Mouse (Mus musculus): ENCODE results near the gene Zfand3. TPM values are rescaled to one million over a fixed set of nuclear protein-coding genes. Genes with fewer than 3 reads are reported as not detected.

Zfand3 gene
- total RNA-seq, 2 experiments from 2014 or later = 114 to 122 TPM

DNA sequence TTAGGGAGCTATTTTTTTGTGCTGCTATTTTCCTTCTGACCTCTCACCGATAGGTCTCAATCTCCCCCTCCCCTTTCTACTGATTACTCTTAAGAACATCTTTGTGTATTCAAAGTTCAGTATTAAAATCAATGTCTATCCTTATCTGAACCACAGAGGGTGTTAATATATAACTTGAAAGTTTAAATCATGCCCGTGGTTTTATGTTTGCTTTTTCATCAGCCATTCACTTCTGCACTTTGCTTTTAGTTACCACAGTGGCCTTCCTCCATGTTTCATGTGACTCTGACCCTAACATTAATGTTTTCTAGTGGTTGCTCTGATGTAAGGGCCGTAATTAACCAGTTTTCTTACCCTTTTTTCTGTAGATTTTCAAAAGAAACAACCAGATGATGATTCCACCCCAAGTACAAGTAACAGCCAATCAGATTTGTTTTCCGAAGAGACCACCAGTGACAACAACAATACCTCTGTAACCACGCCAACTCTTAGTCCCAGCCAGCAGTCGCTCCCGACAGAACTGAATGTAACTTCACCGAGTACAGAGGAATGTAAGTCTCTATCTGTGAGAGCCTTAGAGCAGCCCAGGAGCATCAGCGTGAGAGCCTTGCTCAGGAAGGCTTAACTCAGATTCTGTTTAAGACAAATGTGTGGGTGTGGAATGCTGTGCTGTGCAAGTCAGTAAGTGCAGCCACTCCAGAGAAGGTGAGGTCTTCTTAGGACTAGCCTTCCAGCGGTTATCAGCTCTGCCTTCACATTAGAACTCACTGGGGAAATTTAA, 130.6 kb downstream of the Zfand3 start:
- peak in 1 of 2 experiments; percentile 57 for DNase-seq (ENCODE audit: low spot score in 2 of 2)

DNA sequence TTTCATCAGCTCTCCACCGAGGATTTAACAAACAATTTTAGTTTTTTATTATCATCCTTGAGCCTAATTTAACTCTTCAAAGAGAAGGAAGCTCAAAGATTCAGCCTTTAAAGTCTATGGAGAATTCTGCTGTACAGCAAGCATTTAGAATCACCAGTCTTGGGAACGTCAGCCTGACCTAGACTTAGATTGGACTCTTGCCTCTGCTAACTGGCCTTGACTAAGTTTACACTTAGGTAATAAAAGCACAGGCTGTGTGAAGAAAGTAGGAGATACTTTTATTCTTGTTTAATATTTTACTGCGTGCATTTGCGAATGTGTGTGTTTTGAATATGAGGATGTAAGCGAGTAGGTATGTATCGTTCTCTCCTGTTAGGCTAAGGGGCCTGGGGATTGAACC, 131.4 kb downstream of the Zfand3 start:
- DNase-seq (ENCODE audit: low spot score in 2 of 2) = no peak
- intact Hi-C loops (cut with DNase I) = no loop called here

More for the DNA sequence above, 130.6 kb downstream of the Zfand3 start:
- intact Hi-C loops (cut with DNase I) = no loop called here

GRCm38 (mm10) chr17:30136684-30137083, 132.2 kb downstream of the Zfand3 start:
- no peak for DNase-seq (ENCODE audit: low spot score in 2 of 2)
- intact Hi-C loops (cut with DNase I) = no loop called here

DNA sequence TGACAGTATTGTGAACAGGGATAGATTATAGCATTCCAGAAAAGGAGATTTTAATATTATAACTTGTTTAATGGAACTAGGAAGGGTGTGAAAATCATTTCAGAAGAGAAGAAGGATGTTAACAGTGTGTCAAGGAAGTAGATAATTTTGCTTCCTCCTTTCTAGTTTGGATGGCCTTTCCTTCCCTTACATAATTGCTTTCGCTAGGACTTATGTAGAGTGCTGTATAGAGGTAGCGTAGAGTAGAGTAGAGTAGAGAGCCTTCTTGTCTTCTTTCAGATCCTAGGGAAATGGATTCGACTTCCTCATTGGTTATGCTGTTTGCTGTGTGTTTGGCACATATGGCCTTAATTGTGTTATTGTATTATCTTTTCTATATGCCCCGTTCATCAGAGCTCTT, 132.6 kb downstream of the Zfand3 start:
- intact Hi-C loops (cut with DNase I) = no loop called here
- no peak for DNase-seq (ENCODE audit: low spot score in 2 of 2)

DNA sequence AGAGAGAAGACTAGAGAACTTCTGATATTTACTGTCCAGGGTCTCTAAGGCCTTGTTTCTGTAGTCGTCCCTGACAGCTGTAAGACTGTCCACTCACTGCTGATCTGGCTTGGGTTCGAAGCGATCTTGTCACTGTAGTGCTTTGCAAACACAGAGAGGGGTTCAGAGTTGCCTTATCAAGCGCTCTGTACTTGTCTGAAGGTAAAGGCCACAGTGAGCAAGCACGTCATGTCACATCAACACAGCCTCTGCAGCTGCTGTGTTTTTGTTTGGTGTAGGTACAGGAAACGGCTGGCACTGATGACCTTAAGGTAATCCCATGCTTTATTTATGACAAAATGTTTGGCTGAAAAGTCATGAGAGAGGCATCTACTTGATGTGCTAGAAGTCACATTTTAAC, 139.6 kb downstream of the Zfand3 start:
- intact Hi-C loops (cut with DNase I) = no loop called here

DNA sequence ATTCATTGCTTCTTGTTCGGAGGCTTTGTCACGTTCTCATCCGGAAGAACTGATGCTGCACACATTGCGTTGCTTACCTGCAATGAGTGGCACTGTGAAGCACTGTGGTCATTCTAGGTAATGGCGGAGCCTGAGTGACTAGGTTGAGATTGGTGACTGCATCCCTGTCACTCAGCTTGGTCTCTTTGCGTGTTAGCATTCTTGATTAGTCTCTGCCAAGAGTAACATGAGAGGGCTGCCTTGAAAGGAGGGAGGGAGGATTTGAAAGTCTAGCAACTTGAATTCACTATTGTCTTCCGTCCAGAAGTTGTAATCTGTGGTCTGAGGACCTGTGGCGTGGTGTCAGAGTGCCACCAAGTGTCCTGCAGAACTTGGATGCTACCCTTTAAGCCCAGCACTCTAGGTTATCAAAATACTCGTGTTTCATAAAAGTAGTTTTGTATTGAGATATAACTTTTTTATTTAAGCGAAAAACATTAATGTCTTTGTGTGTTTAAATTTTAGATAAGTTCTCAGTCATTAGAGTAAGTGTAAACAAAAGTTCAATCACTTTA, 141.1 kb downstream of the Zfand3 start:
- intact Hi-C loops (cut with DNase I) = no loop called here

More for the DNA sequence above, 139.6 kb downstream of the Zfand3 start:
- no peak for DNase-seq (ENCODE audit: low spot score in 2 of 2)

GRCm38 (mm10) chr17:30146555-30146954, 142.0 kb downstream of the Zfand3 start:
- intact Hi-C loops (cut with DNase I) = no loop called here
- DNase-seq (ENCODE audit: low spot score in 2 of 2) = no peak

More for the DNA sequence above, 141.1 kb downstream of the Zfand3 start:
- DNase-seq (ENCODE audit: low spot score in 2 of 2) = no peak

GRCm38 (mm10) chr17:30147897-30148296, 143.4 kb downstream of the Zfand3 start:
- intact Hi-C loops (cut with DNase I) = no loop called here
- no peak for DNase-seq (ENCODE audit: low spot score in 2 of 2)

- intact Hi-C loops (cut with DNase I) = no loop called here
- DNase-seq (ENCODE audit: low spot score in 2 of 2) = no peak
These were observed 143.8 kb downstream of the Zfand3 start for GRCm38 (mm10) chr17:30148320-30148719.

DNA sequence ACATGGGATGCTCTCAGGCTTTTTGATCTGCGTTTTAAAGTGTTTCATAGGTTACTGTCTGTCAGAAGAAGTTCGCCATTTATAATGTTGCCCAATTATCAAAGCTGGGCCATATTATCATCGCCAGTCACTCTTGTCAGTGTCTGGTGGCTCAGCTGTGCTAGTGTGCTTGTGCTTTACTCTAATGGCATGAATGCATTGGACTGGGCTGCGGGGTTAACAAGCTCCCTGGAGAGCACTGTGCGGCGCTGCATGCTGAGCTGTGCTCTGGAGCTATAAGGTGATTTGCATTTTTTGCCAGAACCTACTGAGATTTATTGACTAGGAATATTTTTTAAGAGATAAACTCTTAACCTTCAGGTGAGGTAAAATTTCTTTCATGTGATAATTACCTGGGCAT, 145.4 kb downstream of the Zfand3 start:
- no peak for DNase-seq (ENCODE audit: low spot score in 2 of 2)
- intact Hi-C loops (cut with DNase I) = no loop called here

GRCm38 (mm10) chr17:30154144-30154543, 149.6 kb downstream of the Zfand3 start:
- DNase-seq (ENCODE audit: low spot score in 2 of 2) = no peak
- intact Hi-C loops (cut with DNase I) = no loop called here

GRCm38 (mm10) chr17:30154861-30155260, 150.3 kb downstream of the Zfand3 start:
- no peak for DNase-seq (ENCODE audit: low spot score in 2 of 2)
- intact Hi-C loops (cut with DNase I) = no loop called here

- DNase-seq (ENCODE audit: low spot score in 2 of 2) = no peak
- intact Hi-C loops (cut with DNase I) = no loop called here
These were observed 150.9 kb downstream of the Zfand3 start for GRCm38 (mm10) chr17:30155411-30155925.

GRCm38 (mm10) chr17:30158419-30159108, 154.0 kb downstream of the Zfand3 start:
- DNase-seq (ENCODE audit: low spot score in 2 of 2) = no peak
- intact Hi-C loops (cut with DNase I) = no loop called here

DNA sequence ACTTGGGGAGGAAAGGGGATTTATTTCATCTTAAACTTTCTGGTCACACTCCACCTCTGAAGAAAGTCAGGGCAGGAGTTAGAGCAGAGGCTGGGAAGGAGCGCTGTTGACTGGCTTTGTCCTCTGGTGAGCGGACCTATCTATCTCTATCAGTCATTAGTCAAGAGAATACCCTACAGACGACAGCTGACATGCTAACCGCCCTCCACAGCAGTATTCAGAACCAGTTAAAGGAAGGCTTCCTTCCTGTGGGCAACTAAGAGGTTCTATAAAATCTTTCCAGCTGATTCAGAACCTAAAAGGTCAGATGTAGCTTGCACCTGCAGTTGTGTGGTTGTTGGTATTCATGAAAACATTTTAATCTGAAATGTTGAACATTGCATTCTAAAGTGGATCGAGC, 154.8 kb downstream of the Zfand3 start:
- intact Hi-C loops (cut with DNase I) = no loop called here
- no peak for DNase-seq (ENCODE audit: low spot score in 2 of 2)

- intact Hi-C loops (cut with DNase I) = no loop called here
- DNase-seq (ENCODE audit: low spot score in 2 of 2) = no peak
These were observed 156.4 kb downstream of the Zfand3 start for GRCm38 (mm10) chr17:30160823-30161432.

GRCm38 (mm10) chr17:30162983-30163382, 158.4 kb downstream of the Zfand3 start:
- no peak for DNase-seq (ENCODE audit: low spot score in 2 of 2)
- intact Hi-C loops (cut with DNase I) = no loop called here

DNA sequence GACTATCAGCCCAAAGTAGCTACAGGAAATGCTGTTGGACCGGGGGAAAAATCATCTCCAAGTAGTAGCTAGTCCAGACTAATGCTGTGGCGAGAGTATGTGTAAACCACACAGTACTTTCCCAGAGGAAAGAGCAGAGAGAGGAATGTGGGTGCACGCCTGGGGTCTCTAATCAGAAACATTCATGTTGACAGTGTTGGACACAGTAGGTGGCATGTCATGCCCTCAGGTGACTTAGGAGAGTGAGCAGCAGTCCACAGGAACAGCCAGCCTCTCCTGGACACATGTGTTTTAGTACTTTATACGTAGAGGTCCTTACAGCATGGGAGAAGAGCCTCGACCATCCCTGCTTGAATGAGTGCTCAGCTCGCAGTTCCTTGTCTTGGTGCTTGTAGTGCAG, 159.3 kb downstream of the Zfand3 start:
- intact Hi-C loops (cut with DNase I) = no loop called here
- peak in 1 of 2 experiments; percentile 37 for DNase-seq (ENCODE audit: low spot score in 2 of 2)

DNA sequence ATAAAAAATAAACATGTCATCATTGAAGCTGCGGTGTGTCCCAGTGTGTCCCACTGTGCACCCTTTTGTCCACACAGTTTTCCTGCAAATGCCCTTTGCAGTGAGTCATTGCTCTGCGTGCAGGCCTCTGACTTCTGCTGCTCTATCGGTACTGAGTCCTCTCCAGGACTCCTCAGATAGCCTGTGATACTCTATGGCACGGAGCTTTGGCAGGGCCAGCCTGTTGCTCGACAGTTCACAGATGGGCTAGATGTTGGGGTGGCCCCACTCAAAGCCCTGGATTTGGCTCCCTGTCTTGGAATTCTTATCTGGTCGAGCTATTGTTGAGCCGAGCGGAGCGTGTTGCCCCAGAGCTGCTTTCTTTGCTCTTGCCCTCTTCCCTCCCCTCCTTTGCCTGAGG, 160.3 kb downstream of the Zfand3 start:
- DNase-seq (ENCODE audit: low spot score in 2 of 2) = no peak
- intact Hi-C loops (cut with DNase I) = no loop called here

DNA sequence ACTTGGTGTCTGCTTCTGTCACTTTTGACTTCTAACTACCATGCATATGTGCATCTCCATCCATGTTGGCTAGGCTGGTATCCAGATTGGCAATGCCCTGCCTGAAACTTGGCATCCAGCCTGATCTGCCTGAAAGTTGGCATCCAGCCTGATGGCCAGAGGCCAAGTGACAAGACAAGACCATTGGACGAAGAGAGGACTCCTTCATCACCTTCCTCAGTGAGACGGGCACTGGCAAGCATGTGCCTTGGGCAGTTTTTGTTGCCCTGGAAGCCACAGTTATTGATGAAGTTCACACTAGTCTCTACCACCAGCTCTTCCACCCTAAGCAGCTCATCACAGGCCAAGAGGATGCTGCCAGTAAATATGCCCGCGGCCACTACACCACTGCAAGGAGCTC, 172.9 kb downstream of the Zfand3 start:
- no peak for DNase-seq (ENCODE audit: low spot score in 2 of 2)
- intact Hi-C loops (cut with DNase I) = no loop called here
